Mouse (Mus musculus): ENCODE measurements around the gene Ubl3. TPM values are rescaled to one million over a fixed set of nuclear protein-coding genes. Genes with fewer than 3 reads are reported as not detected.
A peak's percentile ranks its signal among the peaks of the same experiment; 100 is the strongest.

Ubl3 gene
- polyA plus RNA-seq, 1 experiment from 2014 or later: 73.2 TPM

DNA sequence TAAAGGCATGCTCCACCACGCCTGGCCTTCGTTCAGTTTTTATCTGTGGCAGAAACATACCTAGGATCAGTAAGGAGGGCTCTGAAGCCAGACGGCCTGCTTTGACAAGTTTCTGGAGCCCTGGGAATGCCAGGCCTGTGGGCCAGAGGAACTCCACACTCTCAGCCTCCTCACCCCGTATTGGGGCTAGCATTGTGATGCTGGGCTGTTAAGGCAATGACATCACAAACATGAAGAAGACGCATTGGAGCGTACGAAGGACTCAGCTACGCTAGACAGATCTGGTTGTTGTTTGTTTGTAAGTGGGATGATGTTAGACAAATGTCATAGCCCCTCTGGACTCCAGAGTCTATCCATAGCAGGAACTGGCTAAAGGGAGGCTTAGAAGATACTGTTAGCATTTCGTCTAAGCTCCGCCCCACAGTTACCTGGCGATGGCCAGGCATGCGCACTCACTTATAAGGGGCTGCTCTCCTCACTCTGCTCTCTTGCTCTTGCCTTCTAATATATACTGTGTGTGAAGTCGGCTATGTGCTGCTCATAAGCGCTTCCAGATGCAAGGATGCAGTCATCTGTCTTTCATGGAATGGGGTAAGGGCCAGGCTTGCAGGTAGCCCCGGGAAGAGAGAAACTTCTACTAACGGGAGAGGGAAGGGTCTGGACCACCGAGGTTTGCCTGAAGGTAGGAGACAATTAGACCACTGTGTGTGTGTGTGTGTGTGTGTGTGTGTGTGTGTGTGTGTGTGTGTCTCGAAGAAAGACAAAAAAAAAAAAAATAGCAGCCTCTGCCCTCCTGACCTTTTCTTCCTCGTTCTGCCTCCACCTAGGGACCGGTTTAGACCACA is 38.2 kb upstream of the Ubl3 start:
- no peak overlapping the region for H3K27ac ChIP-seq (replicated peaks; ENCODE audit: low read depth, low read length)
- no peaks in the 10 kb centered on the region; the same call in 1 of the 2 replicates for H3K4me1 ChIP-seq (ENCODE audit: control insufficient read depth, insufficient read depth, low read length)
- no peaks in the 10 kb centered on the region for H3K9me3 ChIP-seq (ENCODE audit: control insufficient read depth, low read length)
- H3K9ac ChIP-seq (ENCODE audit: low read depth, low read length): no peak overlapping the region
- no peak overlapping the region for H3K4me3 ChIP-seq (ENCODE audit: low read depth, low read length)
- no peak overlapping the region for H3K4me2 ChIP-seq (ENCODE audit: low read depth, low read length)
- DNase-seq (ENCODE audit: low spot score) (no peak), ATAC-seq (ENCODE audit: low read depth) (0 out of 2 replicates have a peak, but pooled peaks have one; percentile 30)
- H3K36me3 ChIP-seq (ENCODE audit: control insufficient read depth, insufficient read depth, low read length): no peaks in the 10 kb centered on the region
- H3K27me3 ChIP-seq (replicated peaks; ENCODE audit: control insufficient read depth, insufficient read depth, low read length): no peaks in the 10 kb centered on the region
- WGBS: 40% methylated on average over 18 of the region's 20 CpGs

DNA sequence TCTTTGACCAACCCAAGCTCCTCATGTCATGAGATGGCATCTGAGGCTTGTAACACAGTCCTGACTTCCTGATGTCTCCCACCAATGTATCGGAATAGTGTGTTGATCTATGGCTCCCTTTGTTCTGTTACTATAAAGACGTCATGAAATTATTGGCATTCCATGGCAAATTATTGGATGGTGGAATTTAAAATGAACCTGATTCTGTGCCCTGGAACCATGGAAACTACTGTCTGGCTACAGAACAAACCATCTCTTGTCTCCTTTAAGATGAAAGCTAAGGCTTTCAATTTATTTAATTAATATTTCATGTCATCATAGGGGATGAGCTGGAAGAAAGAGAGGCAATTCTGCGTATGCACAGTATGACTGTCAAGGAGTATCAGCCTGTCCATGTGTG is 36.4 kb upstream of the Ubl3 start:
- H3K9ac ChIP-seq (ENCODE audit: low read depth, low read length): no peak overlapping the region
- no peaks in the 10 kb centered on the region for H3K36me3 ChIP-seq (ENCODE audit: control insufficient read depth, insufficient read depth, low read length)
- DNase-seq (ENCODE audit: low spot score): no peak
- H3K4me1 ChIP-seq (ENCODE audit: control insufficient read depth, insufficient read depth, low read length): no peaks in the 10 kb centered on the region; the same call in 1 of the 2 replicates
- no peaks in the 10 kb centered on the region for H3K27me3 ChIP-seq (replicated peaks; ENCODE audit: control insufficient read depth, insufficient read depth, low read length)
- no peak overlapping the region for H3K4me3 ChIP-seq (ENCODE audit: low read depth, low read length)
- H3K4me2 ChIP-seq (ENCODE audit: low read depth, low read length): no peak overlapping the region
- 65% methylated on average over 3 of the region's 3 CpGs for WGBS
- no peak for ATAC-seq (ENCODE audit: low read depth)
- H3K27ac ChIP-seq (replicated peaks; ENCODE audit: low read depth, low read length): no peak overlapping the region
- H3K9me3 ChIP-seq (ENCODE audit: control insufficient read depth, low read length): no peaks in the 10 kb centered on the region

DNA sequence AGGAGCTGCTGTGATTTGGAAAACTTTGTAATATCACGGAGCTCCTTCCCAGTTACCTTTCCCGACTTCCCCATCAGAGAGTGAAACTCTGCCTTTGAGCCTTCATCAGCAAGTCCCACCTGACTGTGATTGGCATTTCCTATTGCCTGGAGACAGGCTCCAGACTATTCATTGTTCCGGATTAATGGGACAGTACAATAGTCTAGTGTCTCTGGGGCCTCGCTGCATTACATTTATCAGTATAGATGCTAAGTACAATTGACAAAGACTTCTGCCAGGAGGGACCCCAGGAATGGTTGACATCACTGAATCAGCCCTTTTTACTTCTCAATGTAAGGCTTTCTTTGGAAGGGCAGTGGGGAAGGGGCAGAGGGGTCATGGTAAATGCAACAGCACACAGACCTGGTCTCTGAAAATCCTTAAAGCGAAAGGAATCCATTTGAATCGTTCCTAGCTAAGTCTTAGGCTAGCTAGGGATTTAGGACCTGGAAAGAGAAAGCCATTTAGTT is 35.6 kb upstream of the Ubl3 start:
- DNase-seq (ENCODE audit: low spot score) (peak; percentile 29), ATAC-seq (ENCODE audit: low read depth) (no peak)
- Histone ChIP-seq H3K36me3 (ENCODE audit: control insufficient read depth, insufficient read depth, low read length) (no peaks in the 10 kb centered on the region), H3K4me1 (ENCODE audit: control insufficient read depth, insufficient read depth, low read length) (no peaks in the 10 kb centered on the region; the same call in 1 of the 2 replicates), H3K4me2 (ENCODE audit: low read depth, low read length) (no peak overlapping the region), H3K9ac (ENCODE audit: low read depth, low read length) (no peak overlapping the region), H3K9me3 (ENCODE audit: control insufficient read depth, low read length) (0 out of 2 replicates have a peak, but pooled peaks cover under 1% of the 10 kb centered on the region), H3K4me3 (ENCODE audit: low read depth, low read length) (no peak overlapping the region), H3K27me3 (replicated peaks; ENCODE audit: control insufficient read depth, insufficient read depth, low read length) (no peaks in the 10 kb centered on the region), H3K27ac (replicated peaks; ENCODE audit: low read depth, low read length) (no peak overlapping the region)
- WGBS: 42% methylated on average over 6 of the region's 6 CpGs

DNA sequence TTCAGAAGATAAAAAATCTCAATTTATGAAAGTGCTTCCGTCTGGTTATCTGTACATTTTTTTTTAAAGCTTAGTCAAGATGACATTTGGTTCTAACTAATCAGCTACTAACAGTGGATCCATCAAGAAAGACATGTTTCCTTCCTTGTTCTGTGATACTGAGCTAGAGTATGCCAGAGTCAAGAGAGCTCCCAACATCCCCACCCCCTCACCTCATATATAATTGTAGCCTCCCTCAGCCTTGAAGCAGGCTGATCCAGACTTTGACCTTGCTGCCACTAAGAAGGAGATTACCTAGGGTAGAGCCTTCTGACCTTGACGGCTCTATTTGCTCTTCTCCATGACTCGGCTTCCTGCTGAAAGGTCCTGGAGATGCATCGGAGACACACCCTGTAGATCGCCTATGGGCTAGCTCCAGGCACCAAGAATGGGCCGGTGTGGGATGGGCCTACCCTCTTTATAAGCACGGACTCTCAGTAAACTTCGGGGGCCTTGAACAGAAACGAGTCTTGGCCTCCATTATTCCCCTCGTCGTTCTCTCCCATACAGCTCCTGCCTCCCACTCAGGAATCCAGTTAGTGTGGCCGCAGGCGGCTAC is 27.9 kb upstream of the Ubl3 start:
- ATAC-seq (ENCODE audit: low read depth) (no peak), DNase-seq (ENCODE audit: low spot score) (no peak)

DNA sequence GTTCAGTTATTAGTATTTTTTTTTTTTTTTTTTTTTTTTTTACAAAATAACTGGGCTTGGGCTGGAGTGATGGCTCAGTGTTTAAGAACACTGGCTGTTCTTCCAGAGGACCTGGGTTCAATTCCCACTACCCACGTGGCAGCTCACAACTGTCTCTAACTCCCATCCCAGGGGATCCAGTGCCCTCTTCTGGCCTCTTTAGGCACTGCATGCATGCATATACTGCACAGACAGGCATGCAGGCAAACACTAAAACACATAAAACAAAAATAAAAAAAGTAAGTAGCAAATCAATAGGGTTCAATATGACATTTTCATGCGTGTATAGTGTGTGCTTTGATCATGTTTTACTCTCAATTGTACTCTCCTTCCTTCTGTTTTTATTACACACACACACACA is 26.6 kb upstream of the Ubl3 start:
- no peak overlapping the region for H3K27ac ChIP-seq (replicated peaks; ENCODE audit: low read depth, low read length)
- WGBS: 88% methylated on average over 2 of the region's 2 CpGs
- H3K36me3 ChIP-seq (ENCODE audit: control insufficient read depth, insufficient read depth, low read length): no peaks in the 10 kb centered on the region
- H3K9ac ChIP-seq (ENCODE audit: low read depth, low read length): no peak overlapping the region
- H3K4me1 ChIP-seq (ENCODE audit: control insufficient read depth, insufficient read depth, low read length): peaks cover 4% of the 10 kb centered on the region
- DNase-seq (ENCODE audit: low spot score): no peak
- no peak for ATAC-seq (ENCODE audit: low read depth)
- no peaks in the 10 kb centered on the region for H3K27me3 ChIP-seq (replicated peaks; ENCODE audit: control insufficient read depth, insufficient read depth, low read length)
- H3K4me3 ChIP-seq (ENCODE audit: low read depth, low read length): no peak overlapping the region
- 0 out of 2 replicates have a peak, but pooled peaks cover 6% of the 10 kb centered on the region for H3K9me3 ChIP-seq (ENCODE audit: control insufficient read depth, low read length)
- H3K4me2 ChIP-seq (ENCODE audit: low read depth, low read length): no peak overlapping the region

More for the DNA sequence above, 27.9 kb upstream of the Ubl3 start:
- Histone ChIP-seq H3K9me3 (ENCODE audit: control insufficient read depth, low read length) (0 out of 2 replicates have a peak, but pooled peaks cover 6% of the 10 kb centered on the region), H3K36me3 (ENCODE audit: control insufficient read depth, insufficient read depth, low read length) (no peaks in the 10 kb centered on the region), H3K27ac (replicated peaks; ENCODE audit: low read depth, low read length) (no peak overlapping the region), H3K4me3 (ENCODE audit: low read depth, low read length) (no peak overlapping the region), H3K4me2 (ENCODE audit: low read depth, low read length) (no peak overlapping the region), H3K27me3 (replicated peaks; ENCODE audit: control insufficient read depth, insufficient read depth, low read length) (no peaks in the 10 kb centered on the region), H3K9ac (ENCODE audit: low read depth, low read length) (no peak overlapping the region), H3K4me1 (ENCODE audit: control insufficient read depth, insufficient read depth, low read length) (no peaks in the 10 kb centered on the region; the same call in 1 of the 2 replicates)
- 89% methylated on average over 13 of the region's 13 CpGs for WGBS

DNA sequence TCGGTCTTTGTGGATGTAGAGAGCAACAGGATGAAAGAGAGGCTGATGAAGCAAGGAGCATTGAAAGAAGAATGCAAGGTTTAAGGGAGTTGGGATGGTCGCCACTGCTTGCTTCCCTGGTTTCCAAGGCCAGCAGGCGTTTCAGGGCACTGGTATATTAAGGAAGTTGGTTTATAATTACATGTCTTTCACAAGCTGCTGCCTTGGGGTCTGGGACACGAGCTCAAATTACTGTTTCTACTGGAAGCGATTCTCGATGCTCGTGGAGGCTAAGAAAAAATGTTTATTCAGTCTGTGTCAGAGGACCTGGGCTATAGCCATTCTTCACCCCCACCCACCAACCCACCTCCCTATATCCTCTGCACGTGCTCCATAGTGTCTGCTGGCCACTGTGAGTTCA is 25.8 kb upstream of the Ubl3 start:
- Histone ChIP-seq H3K9ac (ENCODE audit: low read depth, low read length) (no peak overlapping the region), H3K36me3 (ENCODE audit: control insufficient read depth, insufficient read depth, low read length) (no peaks in the 10 kb centered on the region), H3K27ac (replicated peaks; ENCODE audit: low read depth, low read length) (no peak overlapping the region), H3K9me3 (ENCODE audit: control insufficient read depth, low read length) (0 out of 2 replicates have a peak, but pooled peaks cover 6% of the 10 kb centered on the region), H3K27me3 (replicated peaks; ENCODE audit: control insufficient read depth, insufficient read depth, low read length) (no peaks in the 10 kb centered on the region), H3K4me2 (ENCODE audit: low read depth, low read length) (no peak overlapping the region), H3K4me3 (ENCODE audit: low read depth, low read length) (no peak overlapping the region), H3K4me1 (ENCODE audit: control insufficient read depth, insufficient read depth, low read length) (peaks cover 4% of the 10 kb centered on the region)
- 27% methylated on average over 8 of the region's 8 CpGs for WGBS
- DNase-seq (ENCODE audit: low spot score) (peak; percentile 61), ATAC-seq (ENCODE audit: low read depth) (no peak; the same call in 1 of the 2 replicates)

DNA sequence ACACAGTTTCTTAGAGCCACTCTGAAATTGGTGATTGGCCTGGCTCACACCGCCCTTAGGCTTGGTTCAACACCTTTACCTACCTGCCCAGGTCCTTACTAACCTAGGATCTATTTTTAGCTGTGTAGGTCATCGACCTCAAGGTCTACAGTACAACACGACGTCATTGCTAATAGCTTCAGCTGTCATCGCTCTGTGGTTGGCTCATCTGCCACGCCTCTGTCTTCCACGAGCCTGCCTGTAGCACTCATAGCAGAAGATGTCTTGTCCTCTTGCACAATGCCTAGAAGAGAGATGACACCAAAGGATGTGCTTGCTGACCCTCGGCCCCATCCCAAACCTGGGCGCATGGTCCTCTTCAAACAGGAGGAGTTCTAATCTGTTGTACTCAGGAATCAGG is 24.7 kb upstream of the Ubl3 start:
- H3K9ac ChIP-seq (ENCODE audit: low read depth, low read length): no peak overlapping the region
- H3K4me2 ChIP-seq (ENCODE audit: low read depth, low read length): no peak overlapping the region
- H3K9me3 ChIP-seq (ENCODE audit: control insufficient read depth, low read length): no peaks in the 10 kb centered on the region
- no peak overlapping the region for H3K4me3 ChIP-seq (ENCODE audit: low read depth, low read length)
- H3K4me1 ChIP-seq (ENCODE audit: control insufficient read depth, insufficient read depth, low read length): peaks cover 4% of the 10 kb centered on the region
- H3K27me3 ChIP-seq (replicated peaks; ENCODE audit: control insufficient read depth, insufficient read depth, low read length): no peaks in the 10 kb centered on the region
- no peaks in the 10 kb centered on the region for H3K36me3 ChIP-seq (ENCODE audit: control insufficient read depth, insufficient read depth, low read length)
- no peak overlapping the region for H3K27ac ChIP-seq (replicated peaks; ENCODE audit: low read depth, low read length)
- ATAC-seq (ENCODE audit: low read depth): no peak
- WGBS: 77% methylated on average over 9 of the region's 9 CpGs
- DNase-seq (ENCODE audit: low spot score): no peak

DNA sequence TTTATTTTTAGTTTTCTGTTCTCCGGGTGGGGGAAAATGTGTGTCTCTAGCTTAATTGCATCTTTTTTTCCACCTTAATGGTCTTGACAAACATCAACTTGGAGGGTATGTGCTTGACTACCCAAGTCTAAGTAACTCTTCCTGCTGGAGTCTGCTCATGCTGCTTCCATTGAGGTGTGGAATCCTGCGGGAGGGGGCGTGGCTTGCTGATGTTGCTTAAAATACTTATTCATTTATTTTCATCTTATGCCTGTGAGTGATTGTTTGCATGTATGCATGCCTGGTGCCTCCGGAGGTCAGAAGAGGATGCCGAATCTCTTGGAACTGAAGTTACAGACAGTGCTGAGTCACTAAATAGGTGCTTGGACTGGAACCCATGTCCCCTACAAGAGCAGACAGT is 22.6 kb upstream of the Ubl3 start:
- no peak overlapping the region for H3K27ac ChIP-seq (replicated peaks; ENCODE audit: low read depth, low read length)
- no peak overlapping the region for H3K4me3 ChIP-seq (ENCODE audit: low read depth, low read length)
- H3K36me3 ChIP-seq (ENCODE audit: control insufficient read depth, insufficient read depth, low read length): no peaks in the 10 kb centered on the region
- no peak overlapping the region for H3K9ac ChIP-seq (ENCODE audit: low read depth, low read length)
- no peak for DNase-seq (ENCODE audit: low spot score)
- ATAC-seq (ENCODE audit: low read depth): no peak
- no peaks in the 10 kb centered on the region for H3K27me3 ChIP-seq (replicated peaks; ENCODE audit: control insufficient read depth, insufficient read depth, low read length)
- H3K4me2 ChIP-seq (ENCODE audit: low read depth, low read length): no peak overlapping the region
- no peaks in the 10 kb centered on the region for H3K9me3 ChIP-seq (ENCODE audit: control insufficient read depth, low read length)
- 56% methylated on average over 5 of the region's 5 CpGs for WGBS
- peaks cover 4% of the 10 kb centered on the region for H3K4me1 ChIP-seq (ENCODE audit: control insufficient read depth, insufficient read depth, low read length)
